Mouse (Mus musculus) B cell, adult (primary cell): ENCODE measurements around the gene Bora. TPM values are rescaled to one million over a fixed set of nuclear protein-coding genes. Genes with fewer than 3 reads are reported as not detected.

Experiments used
- total RNA-seq: library from RNA; stranded (reverse); gene quantifications from 4 replicates; pipeline ENCODE4 v1.2.4, GENCODE M21; 2023; ENCODE audit not compliant: inconsistent age

Gene Bora
- total RNA-seq: 13.2 to 18.3 TPM (median 14.5 TPM) in 4 replicates

GRCm38 (mm10) chr14:99046031-99046781, at the start of gene Bora, which contains the start of gene Mzt1:
Gene Bora (plus strand): TSS chr14:99046222.
Gene Mzt1 (minus strand): TSS chr14:99046134.

DNA sequence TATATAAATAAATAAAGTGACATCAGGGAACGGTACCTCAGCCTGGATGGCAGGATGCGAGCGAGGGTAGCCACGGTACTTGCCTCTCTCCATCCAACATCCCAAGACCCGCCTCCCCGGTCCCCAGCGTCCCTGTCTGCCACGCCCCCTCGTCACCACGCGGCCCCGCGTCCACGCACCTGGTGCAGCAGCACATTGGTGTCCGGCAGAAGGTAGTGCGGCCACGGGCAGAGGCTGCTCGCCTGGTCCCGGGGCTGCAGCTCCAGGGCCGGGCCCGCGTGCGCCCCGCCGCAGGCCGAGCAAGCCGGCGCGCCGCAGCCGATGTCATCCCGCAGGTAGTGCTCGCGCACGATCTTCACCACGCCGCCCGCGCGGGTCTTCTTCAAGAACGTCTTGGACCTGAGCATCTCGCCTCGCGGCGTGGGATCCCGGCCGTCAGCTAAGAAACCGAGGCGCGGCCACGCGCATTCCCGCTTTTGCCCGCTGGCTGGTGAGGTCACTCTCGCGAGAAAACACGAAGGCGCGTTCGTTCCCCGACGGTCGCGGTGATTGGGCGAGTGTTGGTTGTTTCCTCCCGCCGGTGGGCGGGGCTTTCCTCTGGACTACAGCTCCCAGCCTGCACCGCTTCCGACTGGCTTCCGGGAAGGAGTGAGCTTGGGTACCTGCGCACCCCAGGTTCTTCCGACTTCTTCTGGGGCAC, 53.4 kb downstream of the Bora start, which contains the start of the genes Pibf1 and Dis3:
Gene Pibf1 (plus strand): TSS at position 158 of the 700 bp plus-strand sequence.
Gene Dis3 (minus strand): TSS at position 504 of the 700 bp plus-strand sequence.

Other genes with a start within 250 kb of the Bora start
- 1.7 to 12.5 TPM (median 4.4 TPM) in 4 replicates for gene Rpl36a-ps1, start 51.9 kb upstream of the Bora start, total RNA-seq
- gene Mzt1, start 88 bp upstream of the Bora start, total RNA-seq: 25.5 to 35.6 TPM (median 30.8 TPM) in 4 replicates
- 22.1 to 23.0 TPM (median 22.2 TPM) in 4 replicates for gene Pibf1, start 53.2 kb downstream of the Bora start, total RNA-seq
- gene Dis3, start 53.5 kb downstream of the Bora start, total RNA-seq: 24.3 to 32.6 TPM (median 28.5 TPM) in 4 replicates